Mouse (Mus musculus): ENCODE results near the gene Zdhhc5. TPM values are rescaled to one million over a fixed set of nuclear protein-coding genes. Genes with fewer than 3 reads are reported as not detected.

The Zdhhc5 gene
- polyA plus RNA-seq, 1 experiment from 2014 or later: 29.8 TPM

DNA sequence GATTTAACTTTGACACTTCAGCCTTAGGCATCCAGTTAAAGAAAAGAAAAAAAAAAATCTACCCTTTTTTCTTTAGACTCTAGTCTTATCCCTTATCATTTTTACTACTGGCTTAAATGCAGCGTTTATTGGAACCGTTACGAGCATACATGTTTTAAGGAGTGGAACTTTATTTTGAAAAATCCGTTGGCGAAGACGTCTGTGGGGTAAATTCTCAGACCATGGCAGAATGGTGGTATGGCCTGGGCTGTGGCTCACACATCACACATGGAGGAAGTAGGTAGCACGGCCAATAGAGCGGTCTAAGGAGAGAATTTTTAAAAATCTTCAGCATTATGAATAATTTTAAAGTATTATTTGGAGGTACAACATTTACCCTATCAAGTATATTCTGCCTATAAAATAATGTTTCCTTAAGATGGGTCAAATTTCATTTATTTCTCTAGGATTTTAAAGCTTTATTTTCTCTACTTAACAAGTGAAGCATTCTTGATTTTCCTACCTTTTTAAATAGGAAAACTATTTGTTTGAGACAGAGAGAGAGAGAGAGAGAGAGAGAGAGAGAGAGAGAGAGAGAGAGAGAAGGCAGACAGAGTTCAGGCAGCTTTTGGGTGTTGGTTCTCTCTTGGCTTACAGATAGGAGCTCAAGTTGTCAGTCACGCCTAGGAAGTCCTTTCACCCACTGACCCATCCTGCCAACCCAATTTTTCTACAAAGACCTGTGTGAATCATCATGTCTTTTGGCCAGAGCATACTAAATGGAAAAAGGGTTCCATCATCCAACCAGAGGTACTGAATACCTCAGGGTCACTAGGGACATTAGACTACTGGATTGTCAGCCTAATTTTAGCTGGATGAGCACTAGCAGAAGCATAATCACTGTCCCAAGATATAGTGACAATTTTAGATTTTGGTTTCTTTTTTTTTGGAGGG, 1.7 kb upstream of the Zdhhc5 start:
- WGBS: 32% methylated on average over 9 of the region's 9 CpGs
- H3K36me3 ChIP-seq: peaks cover 8% of the 10 kb centered on the region
- no peaks in the 10 kb centered on the region for H3K27me3 ChIP-seq
- H3K27ac ChIP-seq: peak overlapping the region; percentile 98
- no peaks in the 10 kb centered on the region for H3K9me3 ChIP-seq (replicated peaks)
- H3K4me1 ChIP-seq: peaks cover 18% of the 10 kb centered on the region
- ATAC-seq (replicated peaks; ENCODE audit: low FRiP score): no peak
- peak overlapping the region; percentile 82 for H3K4me2 ChIP-seq
- H3K4me3 ChIP-seq (replicated peaks): peak overlapping the region; percentile 97
- peak overlapping the region; percentile 65 for H3K9ac ChIP-seq

GRCm38 (mm10) chr2:84715562-84716361, 782 bp upstream of the Zdhhc5 start:
- Histone ChIP-seq H3K4me2 (peak overlapping the region; percentile 82), H3K27me3 (no peaks in the 10 kb centered on the region), H3K9ac (peak overlapping the region; percentile 65), H3K36me3 (peaks cover 5% of the 10 kb centered on the region), H3K27ac (peak overlapping the region; percentile 98), H3K4me3 (replicated peaks) (peak overlapping the region; percentile 97), H3K9me3 (replicated peaks) (no peaks in the 10 kb centered on the region), H3K4me1 (peaks cover 18% of the 10 kb centered on the region)
- peak; percentile 96 for ATAC-seq (replicated peaks; ENCODE audit: low FRiP score)
- WGBS: under 1% methylated on average over 33 of the region's 33 CpGs

GRCm38 (mm10) chr2:84714422-84714810, 564 bp downstream of the Zdhhc5 start:
- WGBS: 0% methylated on average over 23 of the region's 26 CpGs
- H3K4me2 ChIP-seq: peak overlapping the region; percentile 82
- ATAC-seq (replicated peaks; ENCODE audit: low FRiP score): no peak; the same call in 1 of the 2 replicates

DNA sequence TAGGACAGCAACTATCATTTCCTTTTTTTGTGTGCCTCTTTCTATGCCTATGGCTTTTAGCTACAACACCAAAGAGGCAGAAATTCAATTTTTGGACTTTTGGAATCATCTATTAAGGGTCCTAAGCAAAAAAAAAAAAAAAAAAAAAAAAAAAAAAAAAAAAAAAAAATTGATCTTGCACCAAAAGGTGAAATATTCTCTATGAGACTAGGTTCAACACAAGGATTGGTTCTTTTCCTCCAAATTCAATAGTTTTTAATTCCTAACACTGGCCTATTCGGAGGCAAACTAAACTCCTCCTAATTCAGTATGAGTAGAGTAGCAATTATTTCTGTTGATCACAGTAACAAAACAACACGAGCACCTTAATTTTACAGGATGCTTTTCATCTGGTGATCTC, 3.1 kb downstream of the Zdhhc5 start:
- no peak overlapping the region for H3K4me3 ChIP-seq (replicated peaks)
- H3K9me3 ChIP-seq (replicated peaks): no peaks in the 10 kb centered on the region
- H3K4me2 ChIP-seq: no peak overlapping the region
- H3K4me1 ChIP-seq: peaks cover 31% of the 10 kb centered on the region
- ATAC-seq (replicated peaks; ENCODE audit: low FRiP score): no peak
- no peaks in the 10 kb centered on the region for H3K27me3 ChIP-seq
- 85% methylated on average over 2 of the region's 2 CpGs for WGBS
- no peak overlapping the region for H3K27ac ChIP-seq
- peaks cover 42% of the 10 kb centered on the region for H3K36me3 ChIP-seq
- no peak overlapping the region for H3K9ac ChIP-seq

More at GRCm38 (mm10) chr2:84714422-84714810, 564 bp downstream of the Zdhhc5 start:
- peak overlapping the region; percentile 97 for H3K4me3 ChIP-seq (replicated peaks)
- peak overlapping the region; percentile 98 for H3K27ac ChIP-seq
- H3K4me1 ChIP-seq: peaks cover 18% of the 10 kb centered on the region
- H3K36me3 ChIP-seq: peaks cover 18% of the 10 kb centered on the region
- no peaks in the 10 kb centered on the region for H3K27me3 ChIP-seq
- H3K9me3 ChIP-seq (replicated peaks): no peaks in the 10 kb centered on the region
- peak overlapping the region; percentile 96 for H3K9ac ChIP-seq

DNA sequence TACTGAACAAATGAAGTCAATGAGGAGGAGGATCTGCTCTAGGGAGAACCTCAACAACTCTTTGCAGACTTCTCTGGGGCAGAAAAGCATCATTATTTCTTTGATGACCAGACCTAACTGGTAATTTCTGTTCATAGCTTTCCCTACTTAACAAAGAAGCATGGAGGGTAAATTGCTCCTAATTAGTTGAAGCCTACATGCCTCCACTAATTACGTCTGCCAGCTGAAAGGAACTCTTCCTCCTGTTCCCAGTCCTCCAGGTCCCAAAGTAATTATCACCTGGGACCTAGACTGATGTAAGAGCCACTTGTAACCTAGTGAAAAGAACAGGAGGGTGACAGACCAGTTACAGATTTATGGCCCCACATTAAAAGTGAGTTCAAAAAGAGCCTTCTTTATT, 7.5 kb downstream of the Zdhhc5 start:
- H3K27ac ChIP-seq: no peak overlapping the region
- 44% methylated on average over 1 of the region's 1 CpGs for WGBS
- peaks cover 66% of the 10 kb centered on the region for H3K36me3 ChIP-seq
- H3K4me1 ChIP-seq: peaks cover 17% of the 10 kb centered on the region
- no peaks in the 10 kb centered on the region for H3K27me3 ChIP-seq
- H3K4me2 ChIP-seq: no peak overlapping the region
- H3K9ac ChIP-seq: no peak overlapping the region
- no peaks in the 10 kb centered on the region for H3K9me3 ChIP-seq (replicated peaks)
- ATAC-seq (replicated peaks; ENCODE audit: low FRiP score): no peak
- H3K4me3 ChIP-seq (replicated peaks): no peak overlapping the region

DNA sequence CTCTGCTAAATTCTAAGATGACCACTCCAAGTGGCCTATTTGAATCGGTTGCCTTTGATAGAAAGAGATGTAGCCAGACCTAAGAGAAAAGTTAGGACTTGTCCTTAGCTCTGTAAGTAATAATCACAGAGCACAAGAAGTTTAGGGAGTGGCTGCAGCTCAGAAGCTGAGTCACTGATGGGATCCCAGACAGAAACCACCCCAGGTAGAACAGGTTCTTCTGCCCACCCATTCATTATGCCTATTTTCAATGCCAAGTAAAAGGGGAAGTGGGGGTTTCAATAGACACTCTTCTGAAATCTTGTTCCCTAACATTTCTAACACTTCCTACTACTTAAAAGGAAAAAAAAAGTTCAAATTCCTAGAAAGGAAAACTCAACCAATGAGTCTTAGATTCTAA, 9.7 kb downstream of the Zdhhc5 start:
- no peak overlapping the region for H3K4me3 ChIP-seq (replicated peaks)
- H3K27me3 ChIP-seq: no peaks in the 10 kb centered on the region
- ATAC-seq (replicated peaks; ENCODE audit: low FRiP score): no peak
- H3K4me2 ChIP-seq: no peak overlapping the region
- no peak overlapping the region for H3K9ac ChIP-seq
- peaks cover 16% of the 10 kb centered on the region; the same call in 1 of the 2 replicates for H3K4me1 ChIP-seq
- H3K27ac ChIP-seq: 0 out of 2 replicates have a peak overlapping the region, but pooled peaks have one; percentile 23
- 86% methylated on average over 1 of the region's 1 CpGs for WGBS
- H3K36me3 ChIP-seq: peaks cover 72% of the 10 kb centered on the region
- H3K9me3 ChIP-seq (replicated peaks): no peaks in the 10 kb centered on the region

- ATAC-seq (replicated peaks; ENCODE audit: low FRiP score): peak; percentile 80
- Histone ChIP-seq H3K9ac (no peak overlapping the region), H3K4me3 (replicated peaks) (no peak overlapping the region), H3K4me2 (no peak overlapping the region), H3K27ac (peak overlapping the region; percentile 54; the same call in 1 of the 2 replicates), H3K36me3 (peaks cover 72% of the 10 kb centered on the region), H3K9me3 (replicated peaks) (no peaks in the 10 kb centered on the region), H3K4me1 (peaks cover 16% of the 10 kb centered on the region; the same call in 1 of the 2 replicates), H3K27me3 (no peaks in the 10 kb centered on the region)
- WGBS: 62% methylated on average over 5 of the region's 5 CpGs
Observed at GRCm38 (mm10) chr2:84704329-84704728, 10.7 kb downstream of the Zdhhc5 start.

GRCm38 (mm10) chr2:84703497-84703896, 11.5 kb downstream of the Zdhhc5 start:
- Histone ChIP-seq H3K27ac (no peak overlapping the region), H3K9me3 (replicated peaks) (no peaks in the 10 kb centered on the region), H3K4me2 (no peak overlapping the region), H3K27me3 (no peaks in the 10 kb centered on the region), H3K4me3 (replicated peaks) (no peak overlapping the region), H3K4me1 (peaks cover 15% of the 10 kb centered on the region; the same call in 1 of the 2 replicates), H3K36me3 (peaks cover 73% of the 10 kb centered on the region), H3K9ac (no peak overlapping the region)
- no peak for ATAC-seq (replicated peaks; ENCODE audit: low FRiP score)
- 98% methylated on average over 1 of the region's 1 CpGs for WGBS

DNA sequence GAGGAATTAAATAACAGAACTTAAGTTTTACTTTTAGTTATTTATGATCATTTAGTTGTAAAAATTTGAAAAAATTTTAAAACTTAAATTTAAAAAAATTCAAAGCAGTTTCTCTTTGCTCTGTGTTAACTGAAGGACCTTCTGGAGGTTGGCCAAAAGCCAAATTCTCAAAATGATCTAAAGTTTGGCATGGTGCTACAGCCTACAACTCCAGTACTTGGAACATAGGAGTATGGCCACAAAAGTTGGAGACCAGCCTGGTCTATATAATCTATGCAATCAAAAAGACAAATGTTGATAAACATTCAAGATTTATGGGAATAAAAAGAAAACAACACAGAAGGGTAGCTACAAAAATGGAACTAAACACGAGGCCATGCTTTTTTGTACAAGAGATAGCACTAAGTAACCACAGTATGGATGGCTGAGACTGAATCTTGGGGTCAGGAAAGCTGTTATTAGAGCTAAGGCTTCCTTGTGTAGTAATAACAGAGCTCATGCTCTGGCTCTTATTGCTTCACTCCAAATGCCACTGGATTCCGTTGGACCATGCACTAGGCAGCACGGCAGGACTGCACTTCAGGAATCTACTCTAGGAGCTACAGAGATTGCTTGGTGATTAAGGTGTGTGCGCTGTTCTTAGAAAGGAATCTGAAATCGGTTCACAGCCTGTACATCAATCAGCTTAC, 19.8 kb downstream of the Zdhhc5 start:
- Histone ChIP-seq H3K27me3 (no peaks in the 10 kb centered on the region), H3K4me2 (no peak overlapping the region), H3K4me1 (no peaks in the 10 kb centered on the region), H3K9me3 (replicated peaks) (no peaks in the 10 kb centered on the region), H3K4me3 (replicated peaks) (no peak overlapping the region), H3K36me3 (peaks cover 92% of the 10 kb centered on the region), H3K9ac (no peak overlapping the region), H3K27ac (no peak overlapping the region)
- ATAC-seq (replicated peaks; ENCODE audit: low FRiP score): no peak
- 88% methylated on average over 5 of the region's 5 CpGs for WGBS

- ATAC-seq (replicated peaks; ENCODE audit: low FRiP score): no peak
- Histone ChIP-seq H3K9ac (no peak overlapping the region), H3K27ac (no peak overlapping the region), H3K4me3 (replicated peaks) (no peak overlapping the region), H3K4me2 (no peak overlapping the region), H3K27me3 (no peaks in the 10 kb centered on the region), H3K9me3 (replicated peaks) (no peaks in the 10 kb centered on the region), H3K4me1 (no peaks in the 10 kb centered on the region), H3K36me3 (peaks cover 93% of the 10 kb centered on the region)
- 92% methylated on average over 12 of the region's 12 CpGs for WGBS
Observed at GRCm38 (mm10) chr2:84690050-84690449, 24.9 kb downstream of the Zdhhc5 start.

- Histone ChIP-seq H3K9me3 (replicated peaks) (no peaks in the 10 kb centered on the region), H3K36me3 (peaks cover 88% of the 10 kb centered on the region), H3K27me3 (no peaks in the 10 kb centered on the region), H3K27ac (no peak overlapping the region), H3K9ac (no peak overlapping the region), H3K4me3 (replicated peaks) (no peak overlapping the region), H3K4me2 (no peak overlapping the region), H3K4me1 (no peaks in the 10 kb centered on the region)
- WGBS: 82% methylated on average over 2 of the region's 2 CpGs
- ATAC-seq (replicated peaks; ENCODE audit: low FRiP score): no peak
Observed at GRCm38 (mm10) chr2:84688080-84688844, 26.7 kb downstream of the Zdhhc5 start.
